Mouse (Mus musculus) frontal cortex, adult 2 months (tissue): ENCODE data around the gene Fam169b. TPM values are rescaled to one million over a fixed set of nuclear protein-coding genes. Genes with fewer than 3 reads are reported as not detected.
A peak's percentile ranks its signal among the peaks of the same experiment; 100 is the strongest.

Source experiments
- DNase-seq, 2 experiments: peaks; one replicate each; pipeline ENCODE4 v3.0.0; 2022; ENCODE audit warnings: low spot score in 1 of 2; ENCODE audit errors: extremely low spot score in 1 of 2
- polyA plus RNA-seq: library from polyadenylated mRNA; depleted of rRNA; stranded (reverse); fragments of >200 nt; gene quantifications from 2 replicates; pipeline ENCODE4 v1.2.3, GENCODE M21; 2012; rRNA removed

Gene Fam169b
- 0.38 and 1.0 TPM in 2 replicates for polyA plus RNA-seq

GRCm38 (mm10) chr7:68273515-68273914 is at the start of gene Fam169b:
Gene Fam169b, plus strand, starts transcription at chr7:68273839.
- DNase-seq: no peak

- no peak for DNase-seq
These were observed 49.6 kb upstream of the Fam169b start for GRCm38 (mm10) chr7:68224006-68224405.

- peak in 1 of 2 experiments; percentile 63 for DNase-seq
These were observed 48.1 kb upstream of the Fam169b start for GRCm38 (mm10) chr7:68225427-68226054.

GRCm38 (mm10) chr7:68227021-68227420 is 46.6 kb upstream of the Fam169b start:
- no peak for DNase-seq

- no peak for DNase-seq
These were observed 46.0 kb upstream of the Fam169b start for GRCm38 (mm10) chr7:68227621-68228020.

GRCm38 (mm10) chr7:68228491-68228890 is 45.1 kb upstream of the Fam169b start:
- DNase-seq: no peak

GRCm38 (mm10) chr7:68230831-68231230 is 42.8 kb upstream of the Fam169b start:
- DNase-seq: no peak

- DNase-seq: no peak
These were observed 41.1 kb upstream of the Fam169b start for GRCm38 (mm10) chr7:68232521-68232920.

GRCm38 (mm10) chr7:68233619-68234223 is 39.9 kb upstream of the Fam169b start:
- no peak for DNase-seq

GRCm38 (mm10) chr7:68236817-68237216 is 36.8 kb upstream of the Fam169b start:
- no peak for DNase-seq

- DNase-seq: no peak
These were observed 34.3 kb upstream of the Fam169b start for GRCm38 (mm10) chr7:68239220-68239827.

- no peak for DNase-seq
These were observed 32.4 kb upstream of the Fam169b start for GRCm38 (mm10) chr7:68241205-68241604.

GRCm38 (mm10) chr7:68245681-68246080 is 28.0 kb upstream of the Fam169b start:
- no peak for DNase-seq

GRCm38 (mm10) chr7:68246249-68246648 is 27.4 kb upstream of the Fam169b start:
- DNase-seq: no peak

- no peak for DNase-seq
These were observed 23.2 kb upstream of the Fam169b start for GRCm38 (mm10) chr7:68250411-68250810.

- DNase-seq: no peak
These were observed 22.7 kb upstream of the Fam169b start for GRCm38 (mm10) chr7:68250902-68251301.

- no peak for DNase-seq
These were observed 15.9 kb upstream of the Fam169b start for GRCm38 (mm10) chr7:68257767-68258166.

GRCm38 (mm10) chr7:68258326-68259150 is 15.1 kb upstream of the Fam169b start:
- no peak for DNase-seq

GRCm38 (mm10) chr7:68259523-68260081 is 14.0 kb upstream of the Fam169b start:
- no peak for DNase-seq

- DNase-seq: no peak
These were observed 10.9 kb upstream of the Fam169b start for GRCm38 (mm10) chr7:68262612-68263200.
